8 mouse cellular contexts compared by ENCODE assay signal in genomic region chr5:123947041-123947761, GRCm38 (mm10). TPM values are rescaled to one million over a fixed set of nuclear protein-coding genes. Genes with fewer than 3 reads are reported as not detected.
DNase-seq lines count a peak whose midpoint lies in the region; ATAC-seq lines count a peak whose summit lies in the region.

No protein-coding gene starts in this region.

- ATAC-seq in cerebellum, adult (ENCODE audit: insufficient number of reproducible peaks, low FRiP score, low TSS enrichment), result no peak; the same call in 1 of the 2 replicates

- DNase-seq in cerebellum, adult 18-20 months, result peak; percentile 23 to 41
- peak; percentile 61 to 69 for DNase-seq in left cerebral cortex, postnatal 14 days (ENCODE audit: low spot score in 2 of 2)
- DNase-seq in left cerebral cortex, adult 8-10 months (ENCODE audit: low spot score in 2 of 2), result no peak
- peak; percentile 59 for DNase-seq in c-Kit-negative CD71-positive TER-119-positive erythroid progenitor cells, embryonic 14.5 days (ENCODE audit: low read depth, low spot score)
- DNase-seq in kidney, postnatal 4 days, result peak; percentile 27 to 44
- no peak for DNase-seq in spleen, postnatal 14 days (ENCODE audit: low spot score in 2 of 2)
- no peak for DNase-seq in right cerebral cortex, postnatal 10 days (ENCODE audit: low spot score in 2 of 2)

- intact Hi-C loops in left cerebral cortex, postnatal 14 days (cut with DNase I), result loop anchor here (1.0 to 5.0 kb wide), 2 partner anchors 46 to 145 kb away; no protein-coding TSS in a partner anchor

RNA-seq across cellular contexts. Expression of gene Ccdc62, which starts 16.7 kb away (rescaled TPM):
- total RNA-seq in left cerebral cortex, postnatal 14 days (2021), result 1 to 10 TPM; 2.7 to 4.2 TPM
- 1 to 10 TPM; 2.0 to 6.9 (median 5.4) TPM for total RNA-seq in left cerebral cortex, adult 8-10 months (2022)

RNA-seq across cellular contexts. Expression of gene Gm43518, which starts 20.0 kb away (rescaled TPM):
- total RNA-seq in left cerebral cortex, postnatal 14 days (2021), result not detected
- 1 to 10 TPM in 1 of 4 experiments, not detected in 3; 1.2 TPM for total RNA-seq in left cerebral cortex, adult 8-10 months (2022)

RNA-seq across cellular contexts. Expression of gene Hip1r, which starts 26.2 kb away (rescaled TPM):
- 10 to 100 TPM; 82.6 to 85.0 TPM for total RNA-seq in left cerebral cortex, postnatal 14 days (2021)
- total RNA-seq in left cerebral cortex, adult 8-10 months (2022), result 10 to 100 TPM; 59.9 to 72.4 (median 63.5) TPM

RNA-seq across cellular contexts. Expression of gene Denr, which starts 40.2 kb away (rescaled TPM):
- total RNA-seq in left cerebral cortex, postnatal 14 days (2021), result 10 to 100 TPM; 65.6 to 70.7 TPM
- total RNA-seq in left cerebral cortex, adult 8-10 months (2022), result 10 to 100 TPM; 67.8 to 76.3 (median 73.0) TPM

Comparison
In these comparisons a context has a peak if more than half of its experiments do, and no peak if none do; other contexts are left out.
1. DNase-seq: peak in cerebellum, adult 18-20 months (2 of 2), left cerebral cortex, postnatal 14 days (2 of 2), c-Kit-negative CD71-positive TER-119-positive erythroid progenitor cells, embryonic 14.5 days (single experiment) and kidney, postnatal 4 days (2 of 2); none in left cerebral cortex, adult 8-10 months (0 of 2), spleen, postnatal 14 days (0 of 2) and right cerebral cortex, postnatal 10 days (0 of 2).